Mouse (Mus musculus) midbrain, embryonic 13.5 days (tissue): ENCODE results near the gene Fam89b. TPM values are rescaled to one million over a fixed set of nuclear protein-coding genes. Genes with fewer than 3 reads are reported as not detected.

ENCODE experiments used
- ATAC-seq: fragments of 200-750 bp; cut with Nextera tagmentation; 2 replicates; pipeline ENCODE4 v1.8.0; 2017; ENCODE audit warnings: mild to moderate bottlenecking, moderate TSS enrichment, moderate library complexity
- H3K27ac ChIP-seq: fragments of 300-500 bp; sonication (generic); 2 replicates; pipeline ENCODE4 v1.5.1; 2015; ENCODE audit warnings: inconsistent platforms, mild to moderate bottlenecking, moderate library complexity
- H3K27me3 ChIP-seq: fragments of 300-500 bp; sonication (generic); 2 replicates; pipeline ENCODE4 v1.6.1; 2015; ENCODE audit warnings: mild to moderate bottlenecking, inconsistent platforms
- H3K36me3 ChIP-seq: fragments of 300-500 bp; sonication (generic); 2 replicates; pipeline ENCODE4 v1.6.1; 2015; ENCODE audit warnings: mild to moderate bottlenecking, inconsistent platforms
- H3K4me1 ChIP-seq: fragments of 300-500 bp; sonication (generic); replicated peaks from 2 replicates; pipeline ENCODE4 v1.6.1; 2015; ENCODE audit warnings: inconsistent platforms
- H3K4me2 ChIP-seq: fragments of 300-500 bp; sonication (generic); replicated peaks from 2 replicates; pipeline ENCODE4 v1.6.1; 2015; ENCODE audit warnings: moderate library complexity, mild to moderate bottlenecking, inconsistent platforms
- H3K4me3 ChIP-seq: fragments of 300-500 bp; sonication (generic); replicated peaks from 2 replicates; pipeline ENCODE4 v1.5.1; 2015; ENCODE audit warnings: mild to moderate bottlenecking, inconsistent platforms
- H3K9ac ChIP-seq: fragments of 300-500 bp; sonication (generic); replicated peaks from 2 replicates; pipeline ENCODE4 v1.6.1; 2015; ENCODE audit warnings: mild to moderate bottlenecking, inconsistent platforms
- H3K9me3 ChIP-seq: fragments of 300-500 bp; sonication (generic); 2 replicates; pipeline ENCODE4 v1.6.1; 2016; ENCODE audit warnings: mild to moderate bottlenecking, inconsistent platforms
- WGBS: fragments of 180-500 bp; shearing (Covaris S2); methylation state at CpG from one replicate; pipeline ENCODE4 v1.1.7; 2015; 5-methylcytosine and 5-hydroxymethylcytosine counted together
- polyA plus RNA-seq: library from polyadenylated mRNA; unstranded; fragments of >200 nt; fragmentation: Nextera tagmentation; extraction: Ambion mirVana; gene quantifications from 2 replicates; pipeline ENCODE4 v1.2.1, GENCODE M21; 2015

Fam89b gene
- polyA plus RNA-seq, 1 experiment from 2014 or later = 197 TPM

DNA sequence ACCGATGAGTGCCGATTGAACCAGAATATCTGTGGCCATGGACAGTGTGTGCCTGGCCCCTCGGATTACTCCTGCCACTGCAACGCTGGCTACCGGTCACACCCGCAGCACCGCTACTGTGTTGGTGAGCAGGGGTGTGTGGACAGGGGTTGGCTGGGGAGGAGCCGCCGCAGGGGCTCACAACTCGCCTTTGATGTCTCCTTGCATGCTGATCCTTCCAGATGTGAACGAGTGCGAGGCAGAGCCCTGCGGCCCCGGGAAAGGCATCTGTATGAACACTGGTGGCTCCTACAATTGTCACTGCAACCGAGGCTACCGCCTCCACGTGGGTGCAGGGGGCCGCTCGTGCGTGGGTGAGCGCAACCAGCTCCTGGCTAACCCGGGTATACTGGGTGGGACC, 21.5 kb upstream of the Fam89b start:
- H3K27me3 ChIP-seq = peaks cover 88% of the 10 kb centered on the region
- 6% methylated on average over 22 of the region's 22 CpGs for WGBS
- H3K9ac ChIP-seq = 0 out of 2 replicates have a peak overlapping the region, but pooled peaks have one; percentile 14

GRCm38 (mm10) chr19:5749476-5749875, 20.0 kb upstream of the Fam89b start:
- Histone ChIP-seq H3K27me3 (peaks cover 88% of the 10 kb centered on the region), H3K9me3 (no peaks in the 10 kb centered on the region), H3K36me3 (no peaks in the 10 kb centered on the region), H3K4me3 (no peak overlapping the region), H3K4me1 (peaks cover 32% of the 10 kb centered on the region), H3K9ac (no peak overlapping the region), H3K4me2 (no peak overlapping the region), H3K27ac (no peak overlapping the region)
- 89% methylated on average over 6 of the region's 6 CpGs for WGBS
- no peak for ATAC-seq

More for the DNA sequence above, 21.5 kb upstream of the Fam89b start:
- H3K36me3 ChIP-seq = no peaks in the 10 kb centered on the region
- H3K4me1 ChIP-seq = peaks cover 24% of the 10 kb centered on the region
- H3K4me3 ChIP-seq = no peak overlapping the region
- no peaks in the 10 kb centered on the region for H3K9me3 ChIP-seq
- ATAC-seq = no peak
- no peak overlapping the region for H3K27ac ChIP-seq
- H3K4me2 ChIP-seq = 0 out of 2 replicates have a peak overlapping the region, but pooled peaks have one; percentile 3

GRCm38 (mm10) chr19:5746907-5747363, 17.5 kb upstream of the Fam89b start:
- Histone ChIP-seq H3K4me1 (peaks cover 46% of the 10 kb centered on the region), H3K4me3 (no peak overlapping the region), H3K36me3 (no peaks in the 10 kb centered on the region), H3K9ac (no peak overlapping the region), H3K27ac (no peak overlapping the region), H3K9me3 (no peaks in the 10 kb centered on the region), H3K4me2 (no peak overlapping the region), H3K27me3 (peaks cover 90% of the 10 kb centered on the region)
- 22% methylated on average over 12 of the region's 12 CpGs for WGBS
- no peak for ATAC-seq

DNA sequence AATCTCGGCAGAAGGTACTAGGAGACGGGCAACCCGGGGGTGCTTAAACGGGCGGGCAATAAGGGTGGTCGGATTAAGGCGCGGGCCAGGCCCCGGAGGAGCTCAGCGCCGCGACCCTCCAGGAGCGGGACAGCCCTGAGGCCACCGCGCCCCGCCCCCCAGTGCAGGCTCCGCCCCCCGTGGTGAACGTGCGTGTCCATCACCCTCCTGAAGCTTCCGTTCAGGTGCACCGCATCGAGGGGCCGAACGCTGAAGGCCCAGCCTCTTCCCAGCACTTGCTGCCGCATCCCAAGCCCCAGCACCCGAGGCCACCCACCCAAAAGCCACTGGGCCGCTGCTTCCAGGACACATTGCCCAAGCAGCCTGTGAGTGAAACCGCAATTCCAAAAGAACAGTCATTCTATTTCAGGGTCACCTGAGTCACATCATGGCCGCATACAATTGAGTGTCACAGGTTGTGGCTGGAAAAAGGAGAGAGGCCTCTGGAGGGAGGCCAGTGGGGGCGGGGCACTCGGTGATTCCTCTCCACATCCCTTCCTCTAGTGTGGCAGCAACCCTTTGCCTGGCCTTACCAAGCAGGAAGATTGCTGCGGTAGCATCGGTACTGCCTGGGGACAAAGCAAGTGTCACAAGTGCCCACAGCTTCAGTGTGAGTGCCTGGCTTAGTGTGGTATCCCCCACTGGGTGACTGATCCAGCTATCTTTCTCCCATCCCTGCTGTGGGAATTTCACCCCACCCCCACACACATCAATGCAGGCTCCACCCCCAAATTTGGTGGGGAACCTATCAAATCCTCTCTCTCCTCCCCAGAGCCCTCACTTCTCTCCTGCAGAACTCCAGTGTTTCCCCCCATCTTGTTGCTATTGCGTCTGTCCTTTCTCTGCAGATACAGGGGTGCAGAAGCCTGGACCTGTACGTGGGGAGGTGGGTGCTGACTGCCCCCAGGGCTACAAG, 16.6 kb upstream of the Fam89b start:
- ATAC-seq = peak; percentile 29
- Histone ChIP-seq H3K9ac (peak overlapping the region; percentile 54), H3K27ac (no peak overlapping the region), H3K4me1 (peaks cover 46% of the 10 kb centered on the region), H3K9me3 (no peaks in the 10 kb centered on the region), H3K4me2 (peak overlapping the region; percentile 54), H3K27me3 (peaks cover 88% of the 10 kb centered on the region), H3K36me3 (no peaks in the 10 kb centered on the region), H3K4me3 (peak overlapping the region; percentile 27)
- 2% methylated on average over 35 of the region's 36 CpGs for WGBS

DNA sequence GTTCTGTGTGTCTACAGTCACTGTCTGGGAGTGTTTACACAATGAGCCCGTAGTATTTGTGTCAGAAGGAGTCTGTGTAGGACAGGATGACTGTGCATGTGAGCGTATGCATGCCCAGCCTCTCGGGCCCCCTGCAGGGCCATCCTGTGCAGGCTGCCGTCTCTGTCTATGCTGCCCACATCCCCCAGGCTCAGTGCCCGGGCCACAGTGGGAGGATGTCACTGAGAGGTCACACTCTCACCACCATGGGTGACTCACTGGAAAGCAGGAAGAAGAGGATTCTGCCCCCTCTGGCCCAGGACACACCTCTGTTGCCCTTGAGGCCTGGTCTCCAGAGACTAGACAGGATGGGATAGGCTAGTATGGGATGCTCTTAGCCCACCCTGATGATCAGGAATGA, 14.1 kb upstream of the Fam89b start:
- no peak overlapping the region for H3K27ac ChIP-seq
- no peaks in the 10 kb centered on the region for H3K9me3 ChIP-seq
- WGBS = 66% methylated on average over 5 of the region's 5 CpGs
- no peak overlapping the region for H3K4me3 ChIP-seq
- peak overlapping the region; percentile 45 for H3K9ac ChIP-seq
- H3K27me3 ChIP-seq = peaks cover 85% of the 10 kb centered on the region
- no peaks in the 10 kb centered on the region for H3K36me3 ChIP-seq
- peaks cover 47% of the 10 kb centered on the region for H3K4me1 ChIP-seq
- H3K4me2 ChIP-seq = no peak overlapping the region
- no peak for ATAC-seq

- Histone ChIP-seq H3K9me3 (no peaks in the 10 kb centered on the region), H3K4me2 (peak overlapping the region; percentile 94), H3K4me3 (peak overlapping the region; percentile 57), H3K27me3 (peaks cover 83% of the 10 kb centered on the region), H3K4me1 (peaks cover 47% of the 10 kb centered on the region), H3K9ac (peak overlapping the region; percentile 90), H3K36me3 (no peaks in the 10 kb centered on the region), H3K27ac (peak overlapping the region; percentile 69)
- ATAC-seq = peak; percentile 68
- WGBS = 2% methylated on average over 32 of the region's 32 CpGs
Measured at GRCm38 (mm10) chr19:5742241-5742641, 12.8 kb upstream of the Fam89b start.

- Histone ChIP-seq H3K9ac (peak overlapping the region; percentile 90), H3K27ac (peak overlapping the region; percentile 80), H3K36me3 (no peaks in the 10 kb centered on the region), H3K4me3 (peak overlapping the region; percentile 57), H3K27me3 (peaks cover 83% of the 10 kb centered on the region), H3K4me1 (peaks cover 45% of the 10 kb centered on the region), H3K9me3 (no peaks in the 10 kb centered on the region), H3K4me2 (peak overlapping the region; percentile 94)
- under 1% methylated on average over 27 of the region's 55 CpGs for WGBS
- peak; percentile 59 for ATAC-seq
Measured at GRCm38 (mm10) chr19:5741641-5742240, 12.3 kb upstream of the Fam89b start.

DNA sequence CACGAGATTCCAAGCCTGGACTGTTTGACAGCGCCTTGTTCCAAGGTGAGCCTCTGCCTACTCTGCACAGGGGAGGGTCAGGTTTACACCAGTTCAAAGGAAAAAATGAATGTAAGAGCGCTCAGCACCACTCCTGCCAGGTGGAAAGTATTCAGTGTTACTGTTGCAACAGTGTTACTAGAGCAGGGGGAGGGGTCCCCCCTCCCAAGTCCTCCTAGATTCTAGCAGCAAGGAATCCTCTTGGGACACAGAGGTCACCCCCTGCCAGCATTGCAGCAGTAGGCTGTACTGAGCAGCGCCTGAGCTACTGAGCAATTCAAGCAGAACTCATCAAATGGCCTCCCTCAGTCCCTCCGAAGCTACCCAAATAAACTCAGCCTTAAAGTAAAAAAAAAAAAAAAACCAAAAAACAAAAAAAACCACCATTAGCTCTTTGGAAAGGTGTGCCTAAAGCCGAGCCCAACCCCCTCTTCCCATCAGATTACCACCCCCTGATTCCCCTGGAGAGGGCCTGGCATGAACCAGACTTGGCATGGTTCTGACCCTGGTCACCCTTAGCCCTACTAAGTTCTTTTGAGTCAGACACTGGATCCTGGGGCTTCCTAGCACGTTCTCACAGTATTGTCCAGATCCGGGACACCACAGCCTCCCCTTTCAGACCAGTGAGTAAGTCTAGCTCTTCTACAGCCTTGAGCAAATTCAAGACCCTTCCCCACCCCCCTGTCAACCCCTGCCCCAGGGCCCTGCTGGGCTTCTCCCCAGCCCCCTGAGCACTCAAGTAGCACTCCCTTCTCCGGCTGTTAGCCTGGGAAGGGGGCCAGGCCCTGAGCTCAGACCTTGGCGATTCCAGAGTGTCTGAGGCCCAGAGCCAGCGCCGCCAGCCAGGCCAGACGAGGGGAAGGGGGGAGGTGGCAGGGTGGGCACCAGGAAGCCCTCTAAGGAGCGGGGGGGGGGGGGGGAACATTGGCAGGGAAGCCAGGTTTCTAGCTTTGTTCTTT, 11.2 kb upstream of the Fam89b start, which contains the start of gene Ltbp3:
Gene Ltbp3 (plus strand): TSS at position 585 of the 998 bp plus-strand sequence.
- H3K36me3 ChIP-seq = no peaks in the 10 kb centered on the region
- peaks cover 33% of the 10 kb centered on the region for H3K4me1 ChIP-seq
- ATAC-seq = peak; percentile 55; the same call in 1 of the 2 replicates
- peak within 1 kb of the TSS; percentile 90 for H3K9ac ChIP-seq
- peak within 1 kb of the TSS; percentile 94 for H3K4me2 ChIP-seq
- WGBS = 16% methylated on average over 13 of the region's 14 CpGs
- H3K27ac ChIP-seq = peak within 1 kb of the TSS; percentile 80
- H3K4me3 ChIP-seq = peak within 1 kb of the TSS; percentile 57
- no peaks in the 10 kb centered on the region for H3K9me3 ChIP-seq
- H3K27me3 ChIP-seq = peaks cover 74% of the 10 kb centered on the region

- no peaks in the 10 kb centered on the region for H3K9me3 ChIP-seq
- WGBS = 56% methylated on average over 2 of the region's 2 CpGs
- H3K9ac ChIP-seq = no peak overlapping the region
- no peak overlapping the region for H3K4me2 ChIP-seq
- H3K4me3 ChIP-seq = no peak overlapping the region
- no peak for ATAC-seq
- H3K27ac ChIP-seq = no peak overlapping the region
- H3K27me3 ChIP-seq = peaks cover 67% of the 10 kb centered on the region
- no peaks in the 10 kb centered on the region for H3K36me3 ChIP-seq
- H3K4me1 ChIP-seq = peaks cover 28% of the 10 kb centered on the region
Measured at GRCm38 (mm10) chr19:5739446-5739845, 10.0 kb upstream of the Fam89b start.

DNA sequence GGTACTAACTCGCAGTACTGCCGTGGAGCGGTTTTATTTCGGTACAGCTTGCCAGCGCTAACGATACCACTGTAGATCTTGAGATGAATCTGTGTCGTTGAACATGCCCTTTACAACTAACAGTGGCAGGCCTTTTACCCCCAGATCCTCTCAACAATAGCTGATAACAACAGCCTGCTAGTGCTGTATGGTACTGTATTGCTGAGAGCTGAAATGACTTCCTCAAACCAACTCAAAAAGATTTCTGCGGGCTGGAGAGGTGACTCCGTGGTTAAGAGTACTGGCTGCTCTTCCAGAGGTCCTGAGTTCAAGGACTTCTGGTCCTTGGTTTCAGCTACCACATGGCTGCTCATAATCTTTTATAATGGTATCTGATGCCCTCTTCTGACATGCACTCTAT, 4.9 kb upstream of the Fam89b start:
- no peak overlapping the region for H3K4me3 ChIP-seq
- no peak overlapping the region for H3K9ac ChIP-seq
- H3K36me3 ChIP-seq = peaks cover 3% of the 10 kb centered on the region; the same call in 1 of the 2 replicates
- H3K27ac ChIP-seq = no peak overlapping the region
- no peak for ATAC-seq
- peaks cover 23% of the 10 kb centered on the region for H3K4me1 ChIP-seq
- H3K9me3 ChIP-seq = no peaks in the 10 kb centered on the region
- H3K4me2 ChIP-seq = no peak overlapping the region
- peaks cover 22% of the 10 kb centered on the region for H3K27me3 ChIP-seq
- 83% methylated on average over 9 of the region's 9 CpGs for WGBS
